Mouse (Mus musculus) embryonic fibroblast, embryonic 13.5 days (primary cell): ENCODE data around the gene Fiz1. TPM values are rescaled to one million over a fixed set of nuclear protein-coding genes. Genes with fewer than 3 reads are reported as not detected.
A peak's percentile ranks its signal among the peaks of the same experiment; 100 is the strongest.
"Not testable (repeated sequence)": the region's sequence is repeated elsewhere in the genome, so short reads cannot be mapped to it uniquely, and the experiment has no call there.

Source experiments
- H3K27ac ChIP-seq: 2 replicates; pipeline ENCODE4 v1.5.1; 2012; ENCODE audit warnings: low read length, control low read depth, inconsistent platforms; ENCODE audit not compliant: insufficient read depth
- H3K4me1 ChIP-seq: 2 replicates; pipeline ENCODE4 v1.6.1; 2011; ENCODE audit warnings: low read length; ENCODE audit not compliant: control insufficient read depth, insufficient read depth
- H3K4me3 ChIP-seq: 2 replicates; pipeline ENCODE4 v1.5.1; 2011; ENCODE audit warnings: mild to moderate bottlenecking, control low read depth, low read length; ENCODE audit not compliant: insufficient read depth
- CTCF ChIP-seq: IDR thresholded peaks from 2 replicates; pipeline ENCODE4 v1.5.1; 2011; ENCODE audit warnings: mild to moderate bottlenecking, control low read depth, low read length, moderate library complexity, borderline replicate concordance; ENCODE audit not compliant: insufficient read depth
- POLR2A ChIP-seq: IDR thresholded peaks from 2 replicates; pipeline ENCODE4 v1.6.1; 2011; ENCODE audit warnings: low read depth, mild to moderate bottlenecking, control low read depth, low read length, moderate library complexity
- polyA plus RNA-seq: library from polyadenylated mRNA; stranded (reverse); fragments of >200 nt; gene quantifications from 2 replicates; pipeline ENCODE4 v1.2.4, GENCODE M21; 2011; ENCODE audit warnings: low read depth; ENCODE audit not compliant: missing spikeins, insufficient read length

The Fiz1 gene
- polyA plus RNA-seq, 1 experiment = 23.6 TPM

- Histone ChIP-seq H3K27ac (no peak overlapping the region), H3K4me3 (no peak overlapping the region), H3K4me1 (no peaks in the 10 kb centered on the region)
- TF ChIP-seq POLR2A (no peak), CTCF (no peak)
Observed at GRCm38 (mm10) chr7:5012681-5013513, 1.6 kb downstream of the Fiz1 start.

GRCm38 (mm10) chr7:5008229-5008628 lies 6.3 kb downstream of the Fiz1 start:
- Histone ChIP-seq H3K27ac (no peak overlapping the region), H3K4me1 (no peaks in the 10 kb centered on the region), H3K4me3 (no peak overlapping the region)
- TF ChIP-seq CTCF (no peak), POLR2A (no peak)

GRCm38 (mm10) chr7:5002876-5003275 lies 11.6 kb downstream of the Fiz1 start:
- H3K4me3 ChIP-seq, H3K4me1 ChIP-seq, H3K27ac ChIP-seq: not testable (repeated sequence)

GRCm38 (mm10) chr7:4999876-5000275 lies 14.6 kb downstream of the Fiz1 start:
- Histone ChIP-seq H3K4me1 (no peaks in the 10 kb centered on the region), H3K27ac (no peak overlapping the region), H3K4me3 (no peak overlapping the region)
- no peak for TF ChIP-seq POLR2A
- no peak for TF ChIP-seq CTCF

GRCm38 (mm10) chr7:4996934-4997333 lies 17.6 kb downstream of the Fiz1 start:
- peak overlapping the region; percentile 58 for H3K27ac ChIP-seq
- no peaks in the 10 kb centered on the region for H3K4me1 ChIP-seq
- H3K4me3 ChIP-seq = peak overlapping the region; percentile 51
- TF ChIP-seq CTCF (no peak), POLR2A (no peak)

GRCm38 (mm10) chr7:4996003-4996895 lies 18.2 kb downstream of the Fiz1 start, which contains the start of gene Zfp579:
Zfp579 (minus strand) TSS chr7:4996158.
- Histone ChIP-seq H3K4me1 (no peaks in the 10 kb centered on the region), H3K4me3 (peak within 1 kb of the TSS; percentile 74), H3K27ac (peak within 1 kb of the TSS; percentile 58)
- TF ChIP-seq POLR2A (peak; percentile 72), CTCF (no peak)

- peak overlapping the region; percentile 74 for H3K4me3 ChIP-seq
- no peak overlapping the region for H3K27ac ChIP-seq
- no peaks in the 10 kb centered on the region for H3K4me1 ChIP-seq
- TF ChIP-seq POLR2A = no peak
- TF ChIP-seq CTCF = no peak
Observed at GRCm38 (mm10) chr7:4995268-4996002, 19.1 kb downstream of the Fiz1 start.

- H3K27ac ChIP-seq = no peak overlapping the region
- TF ChIP-seq CTCF (no peak), POLR2A (no peak)
- no peaks in the 10 kb centered on the region for H3K4me1 ChIP-seq
- no peak overlapping the region for H3K4me3 ChIP-seq
Observed at GRCm38 (mm10) chr7:4993999-4994788, 20.3 kb downstream of the Fiz1 start.
